Comparison of ENCODE assay signal across 20 mouse cellular contexts in the genomic region with DNA sequence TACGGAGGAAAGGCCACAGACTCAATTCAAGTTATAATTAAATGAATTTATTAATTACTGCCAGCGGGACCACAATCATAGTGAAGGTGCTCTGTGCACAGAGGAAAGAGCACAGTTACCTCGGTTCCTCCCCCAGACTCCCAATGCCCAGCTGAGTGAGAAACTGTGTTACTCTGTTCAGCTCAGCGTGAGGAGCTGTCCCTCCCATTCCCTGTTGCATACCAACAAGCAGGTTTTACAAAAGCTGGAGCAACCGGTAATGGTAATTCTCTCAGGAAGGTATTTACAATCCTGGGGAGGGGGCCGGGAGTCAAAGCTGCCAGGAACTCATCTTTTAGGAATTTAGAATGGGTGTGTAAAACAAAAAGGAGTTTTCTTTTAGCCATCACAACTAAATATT.
"Had no signal": no experiment of that assay in that cellular context is flagged by ENCODE, and none has a peak within 500 bp of the region (broad histone marks: within the 10 kb centered on the region; RNA-seq: fewer than 3 reads in every experiment).

No protein-coding gene starts in this region.

- H3K9ac ChIP-seq: kidney, embryonic 15.5 days; limb, embryonic 12.5 days; liver, embryonic 13.5 days; liver, postnatal 0 days; lung, embryonic 15.5 days; midbrain, embryonic 13.5 days; neural tube, embryonic 15.5 days had no signal

- H3K4me1 ChIP-seq: megakaryocyte, embryonic 14.5 days had no signal

- H3K9me3 ChIP-seq: kidney, embryonic 15.5 days; limb, embryonic 12.5 days; liver, embryonic 13.5 days; lung, embryonic 15.5 days; megakaryocyte, embryonic 14.5 days; midbrain, embryonic 13.5 days; neural tube, embryonic 15.5 days had no signal

- ATAC-seq: liver, postnatal 0 days; midbrain, embryonic 13.5 days had no signal

- H3K4me3 ChIP-seq: kidney, embryonic 15.5 days; limb, embryonic 12.5 days; liver, embryonic 13.5 days; lung, embryonic 15.5 days; megakaryocyte, embryonic 14.5 days; midbrain, embryonic 13.5 days; myocyte; neural tube, embryonic 15.5 days had no signal

- H3K27ac ChIP-seq: kidney, embryonic 15.5 days; limb, embryonic 12.5 days; liver, embryonic 13.5 days; lung, embryonic 15.5 days; macrophage; midbrain, embryonic 13.5 days; neural tube, embryonic 15.5 days had no signal

- H3K4me2 ChIP-seq: kidney, embryonic 15.5 days; limb, embryonic 12.5 days; liver, embryonic 13.5 days; lung, embryonic 15.5 days; midbrain, embryonic 13.5 days; neural tube, embryonic 15.5 days had no signal

- DNase-seq: kidney, adult 2 months; kidney, postnatal 25 days; layer of hippocampus, adult 9-11 months; layer of hippocampus, postnatal 36 days; liver; liver, embryonic 13.5 days; lung, postnatal 14 days; retina, postnatal 1 day; right cerebral cortex, postnatal 4 days; spleen, adult 18-20 months; thymus, postnatal 36 days had no signal

- H3K27me3 ChIP-seq: kidney, embryonic 15.5 days; lung, embryonic 15.5 days; neural tube, embryonic 15.5 days had no signal

- H3K36me3 ChIP-seq: kidney, embryonic 15.5 days; limb, embryonic 12.5 days; liver, embryonic 13.5 days; lung, embryonic 15.5 days; midbrain, embryonic 13.5 days; neural tube, embryonic 15.5 days had no signal
